Mouse (Mus musculus): ENCODE measurements around the gene Clec2g.

Gene Clec2g

DNA sequence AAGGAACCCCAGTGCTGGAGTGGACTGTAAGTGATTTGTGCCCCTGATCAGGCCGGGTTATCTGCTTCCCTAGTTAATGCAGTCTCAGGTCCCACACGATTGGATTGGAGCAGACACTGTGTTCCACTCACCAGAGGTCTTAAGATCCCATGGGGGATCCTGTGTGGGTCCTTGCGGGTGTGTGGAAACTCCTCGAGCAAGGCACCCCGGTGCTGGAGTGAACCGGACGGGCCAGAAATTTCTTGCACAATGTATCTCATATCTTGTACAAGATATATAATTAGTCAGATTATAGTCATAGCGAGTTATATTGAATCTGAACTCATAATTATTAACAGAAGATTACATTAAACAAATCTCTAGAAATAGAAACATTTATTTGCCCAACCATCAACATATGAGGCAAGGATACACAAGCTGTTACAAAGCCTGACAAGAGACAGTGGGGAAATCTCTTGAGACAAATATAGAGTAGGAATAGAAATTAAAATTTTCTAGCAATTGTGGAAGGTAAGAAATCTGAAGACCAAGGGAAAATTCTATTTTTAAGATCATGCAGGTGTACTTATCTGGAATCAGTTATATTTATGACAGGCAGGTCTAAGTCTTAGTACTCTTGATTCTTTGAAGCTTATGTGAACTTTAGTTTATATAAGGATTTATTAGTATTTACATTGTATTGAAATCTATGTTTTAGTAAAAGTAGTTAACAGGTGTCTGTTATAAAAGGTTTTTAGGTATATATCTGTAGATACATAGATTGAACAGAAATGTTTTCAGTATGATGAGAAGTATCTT lies 93.5 kb downstream of the Clec2g start:
- DNase-seq = no peak

DNA sequence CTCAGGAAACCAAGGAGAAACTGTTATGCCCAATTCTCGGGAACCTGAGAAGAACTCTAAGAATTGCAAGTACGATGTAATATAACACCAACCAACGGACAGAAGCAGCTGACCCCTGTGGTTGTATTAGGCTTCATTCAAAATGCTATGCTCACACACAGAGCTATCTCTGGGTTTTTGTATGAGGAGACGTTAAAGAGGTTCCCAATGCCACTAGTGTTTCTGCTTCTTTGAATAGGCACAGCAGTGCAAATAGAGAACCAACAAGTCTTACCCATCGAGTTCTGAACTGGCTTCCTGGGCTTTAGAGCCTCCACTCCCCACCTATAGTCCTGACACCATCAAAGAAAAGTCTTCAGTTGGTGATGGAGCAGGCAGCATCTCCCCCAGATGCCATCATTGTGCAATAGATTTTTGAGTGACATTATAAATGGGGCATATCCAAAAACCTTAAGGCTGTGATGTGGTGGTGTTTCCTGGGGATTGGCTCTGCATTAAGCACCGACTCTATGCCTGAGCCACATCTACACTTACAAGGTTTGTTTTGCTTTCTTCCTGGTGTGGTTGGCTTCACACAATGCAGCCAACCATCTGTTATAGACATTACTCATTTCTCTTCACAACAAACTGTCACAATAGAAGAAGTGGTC lies 96.1 kb downstream of the Clec2g start:
- no peak for DNase-seq

DNA sequence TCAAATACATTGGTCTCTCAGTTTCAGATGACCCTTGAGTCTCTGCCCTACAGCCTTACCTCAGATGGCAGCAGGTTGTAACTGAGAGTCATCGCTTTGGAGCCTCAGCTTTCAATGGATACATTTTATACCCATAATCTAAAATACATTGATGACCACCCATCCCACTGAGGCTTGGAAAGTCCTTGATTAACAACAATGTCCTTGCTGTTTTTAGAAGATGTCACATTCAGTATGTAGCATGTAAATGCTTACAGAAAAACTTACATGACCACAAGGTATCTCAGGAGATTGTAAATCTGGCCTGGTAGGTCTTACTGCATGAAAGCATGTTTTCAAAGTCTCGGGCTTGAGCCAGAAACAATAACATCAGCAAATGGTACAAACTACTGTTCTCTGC lies 96.8 kb downstream of the Clec2g start:
- no peak for DNase-seq

DNA sequence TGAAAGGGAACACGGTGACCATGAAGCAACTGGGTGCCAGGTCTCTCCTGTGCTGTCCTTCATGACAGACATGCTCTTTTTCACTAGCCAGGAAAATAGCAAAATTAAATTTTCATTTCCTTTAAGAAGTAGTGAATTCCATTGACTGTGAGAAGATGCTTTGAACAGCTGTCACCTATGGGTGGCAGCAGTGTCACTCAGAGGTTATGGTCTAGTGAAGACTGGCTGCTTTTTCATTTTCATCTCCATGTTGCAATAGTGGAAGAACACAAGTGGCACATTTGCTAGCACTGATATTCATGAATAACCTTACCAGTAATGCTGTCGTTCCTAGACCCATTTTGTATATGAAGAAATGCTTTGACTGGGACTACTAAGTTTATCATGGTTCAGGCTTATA lies 99.2 kb downstream of the Clec2g start:
- DNase-seq = peak; percentile 59

Data from thymus, postnatal 4 days (tissue).